Mouse (Mus musculus) neural tube, embryonic 14.5 days (tissue): ENCODE measurements around the gene Ube2q1. TPM values are rescaled to one million over a fixed set of nuclear protein-coding genes. Genes with fewer than 3 reads are reported as not detected.

Experiments used
- ATAC-seq: fragments of 200-750 bp; cut with Nextera tagmentation; 2 replicates; pipeline ENCODE4 v1.8.0; 2017; ENCODE audit warnings: low read depth, mild to moderate bottlenecking, moderate TSS enrichment, moderate library complexity
- H3K27ac ChIP-seq: fragments of 300-500 bp; sonication (generic); 2 replicates; pipeline ENCODE4 v1.5.1; 2014; ENCODE audit warnings: low read depth, mild to moderate bottlenecking, control low read depth, low read length, moderate library complexity, mixed read lengths
- H3K27me3 ChIP-seq: fragments of 300-500 bp; sonication (generic); 2 replicates; pipeline ENCODE4 v1.6.1; 2014; ENCODE audit warnings: low read length; ENCODE audit not compliant: control insufficient read depth, insufficient read depth
- H3K36me3 ChIP-seq: fragments of 300-500 bp; sonication (generic); 2 replicates; pipeline ENCODE4 v1.6.1; 2014; ENCODE audit warnings: low read length, mixed read lengths; ENCODE audit not compliant: control insufficient read depth, insufficient read depth
- H3K4me1 ChIP-seq: fragments of 300-500 bp; sonication (generic); 2 replicates; pipeline ENCODE4 v1.6.1; 2014; ENCODE audit warnings: low read length; ENCODE audit not compliant: control insufficient read depth, insufficient read depth
- H3K4me2 ChIP-seq: fragments of 300-500 bp; sonication (generic); 2 replicates; pipeline ENCODE4 v1.6.1; 2014; ENCODE audit warnings: mild to moderate bottlenecking, low read depth, low read length, control low read depth
- H3K4me3 ChIP-seq: fragments of 300-500 bp; sonication (generic); 2 replicates; pipeline ENCODE4 v1.5.1; 2014; ENCODE audit warnings: low read depth, low read length, control low read depth, mixed read lengths
- H3K9ac ChIP-seq: fragments of 300-500 bp; sonication (generic); replicated peaks from 2 replicates; pipeline ENCODE4 v1.6.1; 2014; ENCODE audit warnings: low read depth, mild to moderate bottlenecking, control low read depth, low read length, mixed read lengths
- H3K9me3 ChIP-seq: fragments of 300-500 bp; sonication (generic); 2 replicates; pipeline ENCODE4 v1.6.1; 2016; ENCODE audit warnings: low read length; ENCODE audit not compliant: control insufficient read depth
- WGBS: fragments of 180-500 bp; shearing (Covaris S2); extraction: QIAGEN DNeasy Blood & Tissue Kit; methylation state at CpG from one replicate; pipeline ENCODE4 v1.1.7; 2014; 5-methylcytosine and 5-hydroxymethylcytosine counted together
- polyA plus RNA-seq: library from polyadenylated mRNA; unstranded; fragments of >200 nt; fragmentation: Nextera tagmentation; extraction: Ambion mirVana; gene quantifications from 2 replicates; pipeline ENCODE4 v1.2.1, GENCODE M21; 2014

Gene Ube2q1
- polyA plus RNA-seq, 1 experiment from 2014 or later = 19.6 TPM

DNA sequence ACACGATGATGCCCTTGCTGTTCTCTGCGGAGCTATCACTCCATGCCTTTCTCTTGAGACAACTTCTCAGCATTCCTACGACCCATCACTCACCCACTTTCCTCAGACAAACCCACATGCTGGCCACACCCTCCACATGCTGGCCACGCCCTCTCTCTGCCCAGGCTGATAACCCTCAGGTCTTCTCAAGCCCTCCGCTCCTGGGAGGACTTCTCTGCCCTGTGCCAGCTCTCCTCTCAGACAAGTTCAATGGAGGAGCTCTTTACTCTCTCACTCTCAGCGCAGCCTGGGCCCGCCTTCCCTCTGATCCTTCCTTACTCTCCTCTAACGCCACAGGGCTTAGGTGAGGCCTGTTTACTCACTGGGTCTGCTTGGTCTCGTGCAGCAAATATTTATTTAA lies 35.2 kb downstream of the Ube2q1 start:
- H3K27ac ChIP-seq = no peak overlapping the region
- no peak overlapping the region for H3K9ac ChIP-seq
- ATAC-seq = no peak
- 52% methylated on average over 9 of the region's 9 CpGs for WGBS
- H3K36me3 ChIP-seq = no peaks in the 10 kb centered on the region
- H3K27me3 ChIP-seq = no peaks in the 10 kb centered on the region
- no peak overlapping the region for H3K4me2 ChIP-seq
- H3K4me3 ChIP-seq = no peak overlapping the region
- no peaks in the 10 kb centered on the region for H3K9me3 ChIP-seq
- no peaks in the 10 kb centered on the region for H3K4me1 ChIP-seq

DNA sequence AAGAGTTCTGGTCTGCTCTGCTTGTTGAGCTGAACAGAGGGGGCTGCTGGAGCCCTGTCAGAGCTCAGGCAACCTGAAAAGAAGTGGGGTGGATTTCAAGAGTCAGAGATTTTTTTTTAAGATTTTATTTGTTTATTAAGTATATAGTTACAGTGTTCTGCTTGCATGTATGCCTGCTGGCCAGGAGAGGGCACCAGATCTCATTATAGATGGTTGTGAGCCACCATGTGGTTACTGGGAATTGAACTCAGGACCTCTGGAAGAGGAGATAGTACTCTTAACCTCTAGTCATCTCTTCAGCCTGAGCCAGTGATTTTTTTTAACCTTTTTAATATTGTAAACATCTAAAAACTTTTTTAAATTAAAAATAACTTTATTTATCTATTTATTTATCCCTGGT lies 37.4 kb downstream of the Ube2q1 start:
- no peak overlapping the region for H3K4me3 ChIP-seq
- no peaks in the 10 kb centered on the region for H3K36me3 ChIP-seq
- no peak overlapping the region for H3K9ac ChIP-seq
- H3K4me1 ChIP-seq = no peaks in the 10 kb centered on the region
- H3K27ac ChIP-seq = no peak overlapping the region
- H3K4me2 ChIP-seq = no peak overlapping the region
- no peaks in the 10 kb centered on the region for H3K9me3 ChIP-seq
- H3K27me3 ChIP-seq = no peaks in the 10 kb centered on the region
- ATAC-seq = no peak

DNA sequence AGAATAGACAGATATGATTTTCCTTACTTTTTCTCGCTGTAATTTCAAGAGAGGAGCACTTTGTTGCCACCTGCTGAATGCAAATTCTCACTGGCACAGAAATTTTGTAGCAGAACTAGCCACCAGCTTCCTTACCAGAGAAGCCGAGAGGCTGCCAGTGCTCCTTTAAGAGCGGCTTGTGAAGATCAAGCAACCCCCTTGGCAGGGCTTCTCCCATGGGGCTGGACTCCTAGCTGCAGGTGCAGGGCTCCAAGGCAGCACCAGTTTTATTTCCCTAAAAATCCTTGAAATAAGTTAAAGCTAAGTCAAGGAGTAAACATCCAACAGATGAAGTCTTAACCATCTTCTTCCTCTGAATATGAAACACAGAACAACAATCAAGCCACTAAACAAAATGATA lies 38.8 kb downstream of the Ube2q1 start:
- H3K4me2 ChIP-seq = no peak overlapping the region
- no peaks in the 10 kb centered on the region for H3K4me1 ChIP-seq
- H3K36me3 ChIP-seq = no peaks in the 10 kb centered on the region
- H3K9ac ChIP-seq = no peak overlapping the region
- no peak overlapping the region for H3K4me3 ChIP-seq
- no peaks in the 10 kb centered on the region for H3K9me3 ChIP-seq
- H3K27ac ChIP-seq = no peak overlapping the region
- no peaks in the 10 kb centered on the region for H3K27me3 ChIP-seq
- WGBS = 78% methylated on average over 3 of the region's 3 CpGs
- no peak for ATAC-seq

- Histone ChIP-seq H3K4me2 (no peak overlapping the region), H3K27ac (no peak overlapping the region), H3K36me3 (no peaks in the 10 kb centered on the region), H3K4me1 (no peaks in the 10 kb centered on the region), H3K9me3 (no peaks in the 10 kb centered on the region), H3K4me3 (no peak overlapping the region), H3K27me3 (no peaks in the 10 kb centered on the region), H3K9ac (no peak overlapping the region)
- no peak for ATAC-seq
- WGBS = 87% methylated on average over 7 of the region's 7 CpGs
Observed at GRCm38 (mm10) chr3:89814051-89814450, 40.6 kb downstream of the Ube2q1 start.

GRCm38 (mm10) chr3:89817056-89817455 lies 43.6 kb downstream of the Ube2q1 start:
- H3K4me3 ChIP-seq = no peak overlapping the region
- no peak overlapping the region for H3K4me2 ChIP-seq
- H3K36me3 ChIP-seq = no peaks in the 10 kb centered on the region
- H3K27me3 ChIP-seq = no peaks in the 10 kb centered on the region
- H3K4me1 ChIP-seq = no peaks in the 10 kb centered on the region
- no peak overlapping the region for H3K9ac ChIP-seq
- no peak for ATAC-seq
- H3K27ac ChIP-seq = no peak overlapping the region
- no peaks in the 10 kb centered on the region for H3K9me3 ChIP-seq
- 68% methylated on average over 4 of the region's 4 CpGs for WGBS

DNA sequence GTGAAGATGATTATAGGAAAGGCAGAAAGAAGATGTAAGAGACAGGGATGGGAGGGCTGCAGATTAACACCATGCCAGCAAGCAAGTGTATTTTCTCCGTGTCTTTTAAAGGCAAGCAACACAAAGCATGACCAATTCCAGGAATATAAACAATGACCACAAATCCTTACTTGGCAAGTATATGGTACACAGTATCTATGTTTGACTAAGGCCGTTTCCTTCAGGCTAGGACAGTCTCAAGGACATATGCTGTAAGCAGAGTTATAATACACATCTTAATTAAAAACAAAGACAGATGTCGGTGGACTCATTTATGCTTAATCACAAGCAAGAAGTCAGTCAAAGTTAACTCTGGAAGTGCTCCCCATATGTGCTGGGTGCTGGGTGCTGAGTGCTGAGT lies 45.2 kb downstream of the Ube2q1 start:
- Histone ChIP-seq H3K36me3 (no peaks in the 10 kb centered on the region), H3K27me3 (no peaks in the 10 kb centered on the region), H3K4me2 (no peak overlapping the region), H3K4me3 (no peak overlapping the region), H3K27ac (no peak overlapping the region), H3K9me3 (no peaks in the 10 kb centered on the region), H3K9ac (no peak overlapping the region), H3K4me1 (no peaks in the 10 kb centered on the region)
- WGBS = 81% methylated on average over 3 of the region's 3 CpGs
- no peak for ATAC-seq

- no peak overlapping the region for H3K4me2 ChIP-seq
- H3K4me3 ChIP-seq = no peak overlapping the region
- no peak for ATAC-seq
- H3K9ac ChIP-seq = no peak overlapping the region
- no peaks in the 10 kb centered on the region for H3K4me1 ChIP-seq
- H3K36me3 ChIP-seq = no peaks in the 10 kb centered on the region
- no peaks in the 10 kb centered on the region for H3K27me3 ChIP-seq
- H3K9me3 ChIP-seq = no peaks in the 10 kb centered on the region
- H3K27ac ChIP-seq = no peak overlapping the region
- WGBS = 72% methylated on average over 7 of the region's 7 CpGs
Observed at GRCm38 (mm10) chr3:89819897-89820296, 46.5 kb downstream of the Ube2q1 start.

DNA sequence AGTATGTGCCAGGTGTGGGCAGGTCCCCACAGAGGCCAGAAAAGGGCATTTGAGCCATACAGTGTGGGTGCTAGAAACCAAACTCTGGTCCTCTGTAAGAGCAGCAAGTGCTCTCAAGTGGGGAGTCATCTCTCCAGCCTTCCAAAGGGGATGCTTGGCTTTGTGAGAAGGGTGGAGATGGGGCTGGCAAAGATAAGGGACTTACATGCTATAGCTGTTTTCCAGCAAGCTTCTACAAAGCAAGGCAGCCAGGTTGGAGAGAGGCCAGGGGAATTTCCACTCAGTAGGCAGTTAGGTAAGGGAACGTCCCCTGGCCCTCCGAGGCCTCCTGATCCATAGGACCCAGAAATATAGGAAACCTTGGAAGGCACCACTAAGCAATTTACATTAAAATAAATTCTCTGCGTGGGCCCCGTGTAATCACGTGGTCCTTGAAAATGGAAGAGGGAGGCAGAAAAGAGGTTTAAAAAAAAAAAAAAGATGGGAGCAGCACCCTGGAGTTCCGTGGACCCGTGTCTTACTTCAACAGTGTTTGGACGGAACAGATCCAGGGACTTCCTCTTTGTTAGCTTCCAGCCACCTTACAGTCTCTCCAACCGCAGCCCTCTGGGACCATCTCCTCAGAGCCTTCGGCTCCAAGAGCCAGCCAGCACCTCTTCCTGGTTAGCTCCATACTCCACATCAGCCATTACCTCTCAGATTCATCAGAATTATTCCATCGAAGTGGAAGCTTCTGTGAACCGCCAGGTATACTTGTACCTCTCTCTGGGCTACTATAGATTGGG lies 47.1 kb downstream of the Ube2q1 start:
- Histone ChIP-seq H3K27ac (no peak overlapping the region), H3K9me3 (no peaks in the 10 kb centered on the region), H3K27me3 (no peaks in the 10 kb centered on the region), H3K36me3 (no peaks in the 10 kb centered on the region), H3K4me2 (no peak overlapping the region), H3K9ac (no peak overlapping the region), H3K4me3 (no peak overlapping the region), H3K4me1 (no peaks in the 10 kb centered on the region)
- no peak for ATAC-seq
- WGBS = 86% methylated on average over 12 of the region's 12 CpGs

- Histone ChIP-seq H3K4me3 (no peak overlapping the region), H3K4me2 (no peak overlapping the region), H3K27ac (no peak overlapping the region), H3K4me1 (no peaks in the 10 kb centered on the region), H3K9me3 (no peaks in the 10 kb centered on the region), H3K36me3 (no peaks in the 10 kb centered on the region), H3K9ac (no peak overlapping the region), H3K27me3 (no peaks in the 10 kb centered on the region)
- no peak for ATAC-seq
- WGBS = 86% methylated on average over 11 of the region's 11 CpGs
Observed at GRCm38 (mm10) chr3:89821096-89821513, 47.7 kb downstream of the Ube2q1 start.
